Mouse (Mus musculus) cortical plate, adult 2 months (tissue): Measurements from ENCODE around the gene Trim58.

Experiments
- CTCF ChIP-seq: fragments of 200-500 bp; IDR thresholded peaks from 2 replicates; pipeline ENCODE4 v1.5.1; 2011; ENCODE audit warnings: mild to moderate bottlenecking, control low read depth, low read length; ENCODE audit not compliant: insufficient read depth; ENCODE audit errors: extremely low read depth
- POLR2A ChIP-seq: fragments of 200-500 bp; IDR thresholded peaks from 2 replicates; pipeline ENCODE4 v1.6.1; 2011; ENCODE audit warnings: mild to moderate bottlenecking, low read length, control low read depth; ENCODE audit not compliant: insufficient read depth; ENCODE audit errors: extremely low read depth

- no peak for TF ChIP-seq CTCF
- no peak for TF ChIP-seq POLR2A
These were observed 792 bp downstream of the Trim58 start for GRCm38 (mm10) chr11:58641057-58641456.
